Mouse (Mus musculus) lung, postnatal 0 days (tissue): ENCODE data around the gene Selenof. TPM values are rescaled to one million over a fixed set of nuclear protein-coding genes. Genes with fewer than 3 reads are reported as not detected.

Experiments used
- ATAC-seq: fragments of 200-750 bp; cut with Nextera tagmentation; 2 replicates; pipeline ENCODE4 v1.8.0; 2017; ENCODE audit warnings: moderate library complexity
- DNase-seq: peaks from one replicate; pipeline ENCODE4 v3.0.0-alpha.2; 2016; ENCODE audit warnings: low spot score
- H3K27ac ChIP-seq: fragments of 300-500 bp; sonication (generic); 2 replicates; pipeline ENCODE4 v1.5.1; 2014; ENCODE audit warnings: antibody characterized with exemption, mild to moderate bottlenecking, low read length, mixed read lengths
- H3K27me3 ChIP-seq: fragments of 300-500 bp; sonication (generic); replicated peaks from 2 replicates; pipeline ENCODE4 v1.6.1; 2014; ENCODE audit warnings: low read length, mixed read lengths; ENCODE audit not compliant: insufficient read depth
- H3K36me3 ChIP-seq: fragments of 300-500 bp; sonication (generic); 2 replicates; pipeline ENCODE4 v1.6.1; 2014; ENCODE audit warnings: low read length, mixed read lengths; ENCODE audit not compliant: insufficient read depth
- H3K4me1 ChIP-seq: fragments of 300-500 bp; sonication (generic); 2 replicates; pipeline ENCODE4 v1.6.1; 2014; ENCODE audit warnings: antibody characterized with exemption, low read depth, low read length, mixed read lengths; ENCODE audit not compliant: insufficient read depth
- H3K4me2 ChIP-seq: fragments of 300-500 bp; sonication (generic); replicated peaks from 2 replicates; pipeline ENCODE4 v1.6.1; 2014; ENCODE audit warnings: low read depth, mild to moderate bottlenecking, low read length, moderate library complexity, mixed read lengths
- H3K4me3 ChIP-seq: fragments of 300-500 bp; sonication (generic); 2 replicates; pipeline ENCODE4 v1.5.1; 2014; ENCODE audit warnings: low read depth, low read length
- H3K9ac ChIP-seq: fragments of 300-500 bp; sonication (generic); replicated peaks from 2 replicates; pipeline ENCODE4 v1.6.1; 2014; ENCODE audit warnings: low read depth, mild to moderate bottlenecking
- H3K9me3 ChIP-seq: fragments of 300-500 bp; sonication (generic); 2 replicates; pipeline ENCODE4 v1.6.1; 2016; ENCODE audit warnings: low read length, mixed read lengths
- CTCF ChIP-seq: IDR thresholded peaks from 2 replicates; pipeline ENCODE4 v1.5.1; 2016; ENCODE audit warnings: antibody characterized with exemption, mild to moderate bottlenecking
- EP300 ChIP-seq: IDR thresholded peaks from 2 replicates; pipeline ENCODE4 v1.6.1; 2016; ENCODE audit warnings: antibody characterized with exemption, mild to moderate bottlenecking, control low read depth
- WGBS: fragments of 180-500 bp; shearing (Covaris S2); extraction: QIAGEN DNeasy Blood & Tissue Kit; methylation state at CpG from one replicate; pipeline ENCODE4 v1.1.7; 2014; 5-methylcytosine and 5-hydroxymethylcytosine counted together
- polyA plus RNA-seq: library from polyadenylated mRNA; unstranded; fragments of >200 nt; fragmentation: Nextera tagmentation; extraction: Ambion mirVana; gene quantifications from 2 replicates; pipeline ENCODE4 v1.2.1, GENCODE M21; 2015

Selenof gene
- polyA plus RNA-seq, 1 experiment from 2014 or later: 926 TPM

GRCm38 (mm10) chr3:144617633-144618180 is 47.6 kb downstream of the Selenof start:
- no peak overlapping the region for H3K4me3 ChIP-seq
- H3K36me3 ChIP-seq: no peaks in the 10 kb centered on the region
- no peak overlapping the region for H3K4me2 ChIP-seq
- no peaks in the 10 kb centered on the region for H3K9me3 ChIP-seq
- no peak overlapping the region for H3K27ac ChIP-seq
- WGBS: 62% methylated on average over 10 of the region's 10 CpGs
- DNase-seq (peak; percentile 36), ATAC-seq (peak; percentile 49)
- H3K9ac ChIP-seq: no peak overlapping the region
- no peaks in the 10 kb centered on the region for H3K27me3 ChIP-seq
- TF ChIP-seq EP300 (no peak), CTCF (no peak)
- H3K4me1 ChIP-seq: no peaks in the 10 kb centered on the region

- no peak overlapping the region for H3K4me3 ChIP-seq
- no peak overlapping the region for H3K4me2 ChIP-seq
- H3K9me3 ChIP-seq: no peaks in the 10 kb centered on the region
- DNase-seq (peak; percentile 68), ATAC-seq (peak; percentile 59)
- H3K36me3 ChIP-seq: no peaks in the 10 kb centered on the region
- no peaks in the 10 kb centered on the region for H3K4me1 ChIP-seq
- TF ChIP-seq CTCF: no peak
- no peak for TF ChIP-seq EP300
- H3K9ac ChIP-seq: no peak overlapping the region
- 54% methylated on average over 13 of the region's 13 CpGs for WGBS
- no peak overlapping the region for H3K27ac ChIP-seq
- no peaks in the 10 kb centered on the region for H3K27me3 ChIP-seq
Observed at GRCm38 (mm10) chr3:144622930-144623612, 53.0 kb downstream of the Selenof start.

- ATAC-seq (peak; percentile 85), DNase-seq (peak; percentile 90)
- Histone ChIP-seq H3K9me3 (no peaks in the 10 kb centered on the region), H3K4me1 (no peaks in the 10 kb centered on the region), H3K27me3 (no peaks in the 10 kb centered on the region), H3K9ac (no peak overlapping the region), H3K36me3 (no peaks in the 10 kb centered on the region), H3K27ac (no peak overlapping the region), H3K4me2 (no peak overlapping the region), H3K4me3 (no peak overlapping the region)
- WGBS: 51% methylated on average over 5 of the region's 5 CpGs
- TF ChIP-seq EP300 (0 out of 2 replicates have a peak, but pooled peaks have one; percentile 32), CTCF (no peak)
Observed at GRCm38 (mm10) chr3:144625691-144626090, 55.6 kb downstream of the Selenof start.

GRCm38 (mm10) chr3:144628005-144628914 is 58.2 kb downstream of the Selenof start:
- ATAC-seq (no peak), DNase-seq (no peak)
- 54% methylated on average over 11 of the region's 11 CpGs for WGBS
- H3K27me3 ChIP-seq: no peaks in the 10 kb centered on the region
- no peak overlapping the region for H3K27ac ChIP-seq
- H3K9ac ChIP-seq: no peak overlapping the region
- H3K4me3 ChIP-seq: no peak overlapping the region
- no peaks in the 10 kb centered on the region for H3K4me1 ChIP-seq
- no peak overlapping the region for H3K4me2 ChIP-seq
- TF ChIP-seq EP300 (no peak), CTCF (no peak)
- no peaks in the 10 kb centered on the region for H3K9me3 ChIP-seq
- no peaks in the 10 kb centered on the region for H3K36me3 ChIP-seq

- no peak for ATAC-seq
- no peak overlapping the region for H3K4me3 ChIP-seq
- no peak for DNase-seq
- no peaks in the 10 kb centered on the region for H3K27me3 ChIP-seq
- TF ChIP-seq EP300 (no peak), CTCF (no peak)
- no peak overlapping the region for H3K27ac ChIP-seq
- H3K4me2 ChIP-seq: no peak overlapping the region
- 88% methylated on average over 3 of the region's 3 CpGs for WGBS
- H3K4me1 ChIP-seq: no peaks in the 10 kb centered on the region
- H3K9ac ChIP-seq: no peak overlapping the region
- H3K36me3 ChIP-seq: no peaks in the 10 kb centered on the region
- H3K9me3 ChIP-seq: no peaks in the 10 kb centered on the region
Observed at GRCm38 (mm10) chr3:144628915-144629230, 58.8 kb downstream of the Selenof start.

GRCm38 (mm10) chr3:144635236-144635635 is 65.1 kb downstream of the Selenof start:
- H3K4me3 ChIP-seq: no peak overlapping the region
- no peak overlapping the region for H3K9ac ChIP-seq
- H3K27ac ChIP-seq: no peak overlapping the region
- 87% methylated on average over 5 of the region's 5 CpGs for WGBS
- H3K4me2 ChIP-seq: no peak overlapping the region
- ATAC-seq (no peak), DNase-seq (no peak)
- H3K36me3 ChIP-seq: no peaks in the 10 kb centered on the region
- H3K27me3 ChIP-seq: no peaks in the 10 kb centered on the region
- no peaks in the 10 kb centered on the region for H3K4me1 ChIP-seq
- no peaks in the 10 kb centered on the region for H3K9me3 ChIP-seq
- TF ChIP-seq CTCF: no peak
- no peak for TF ChIP-seq EP300
